Mouse (Mus musculus) embryonic fibroblast, embryonic 13.5 days (primary cell): ENCODE measurements around the gene Mmd2.

ENCODE experiments used
- CTCF ChIP-seq: IDR thresholded peaks from 2 replicates; pipeline ENCODE4 v1.5.1; 2011; ENCODE audit warnings: mild to moderate bottlenecking, control low read depth, low read length, moderate library complexity, borderline replicate concordance; ENCODE audit not compliant: insufficient read depth
- POLR2A ChIP-seq: IDR thresholded peaks from 2 replicates; pipeline ENCODE4 v1.6.1; 2011; ENCODE audit warnings: low read depth, mild to moderate bottlenecking, control low read depth, low read length, moderate library complexity

DNA sequence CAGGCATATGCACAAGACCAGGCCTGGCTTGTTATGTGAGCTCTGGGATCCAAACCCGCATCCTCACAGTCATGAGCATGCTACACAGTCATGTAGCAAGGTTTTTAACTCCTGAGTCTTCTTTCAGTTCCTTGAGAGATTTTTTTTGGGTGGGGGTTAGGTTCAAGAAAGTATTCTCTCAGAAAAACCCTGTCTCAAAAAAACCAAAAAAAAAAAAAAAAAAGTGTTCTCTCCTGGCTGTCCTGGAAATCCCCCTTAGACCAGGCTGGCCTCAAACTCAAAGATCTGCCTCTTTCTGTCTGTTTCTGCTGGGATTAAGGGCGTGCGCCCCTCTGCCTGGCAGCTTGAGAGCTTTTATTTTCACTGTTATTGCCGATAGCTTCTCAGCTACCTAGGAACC, 73.2 kb downstream of the Mmd2 start:
- TF ChIP-seq CTCF = no peak
- no peak for TF ChIP-seq POLR2A
